Mouse (Mus musculus) heart, embryonic 14.5 days (tissue): ENCODE measurements around the gene Acvrl1. TPM values are rescaled to one million over a fixed set of nuclear protein-coding genes. Genes with fewer than 3 reads are reported as not detected.

ENCODE experiments used
- ATAC-seq: fragments of 200-750 bp; cut with Nextera tagmentation; 2 replicates; pipeline ENCODE4 v1.8.0; 2017; ENCODE audit warnings: low read depth, moderate TSS enrichment; ENCODE audit not compliant: insufficient number of reproducible peaks, insufficient read depth, low FRiP score
- H3K27ac ChIP-seq, 2 experiments: fragments of 200-500 bp in 1 of 2; fragments of 300-500 bp in 1 of 2; sonication (generic) in 1 of 2; replicated peaks in 1 of 2; 2 replicates each; pipeline ENCODE4 v1.5.1; 2012 to 2014; ENCODE audit warnings: low read depth in 2 of 2, low read length in 2 of 2, control low read depth in 1 of 2, mild to moderate bottlenecking in 1 of 2, mixed read lengths in 1 of 2; ENCODE audit not compliant: control insufficient read depth in 1 of 2, insufficient read depth in 1 of 2
- H3K27me3 ChIP-seq: fragments of 300-500 bp; sonication (generic); 2 replicates; pipeline ENCODE4 v1.6.1; 2014; ENCODE audit warnings: mild to moderate bottlenecking, low read length, control low read depth; ENCODE audit not compliant: control insufficient read depth, insufficient read depth
- H3K36me3 ChIP-seq: fragments of 300-500 bp; sonication (generic); 2 replicates; pipeline ENCODE4 v1.6.1; 2014; ENCODE audit warnings: mild to moderate bottlenecking, control low read depth, low read length, mixed read lengths; ENCODE audit not compliant: control insufficient read depth, insufficient read depth
- H3K4me1 ChIP-seq, 2 experiments: fragments of 200-500 bp in 1 of 2; fragments of 300-500 bp in 1 of 2; sonication (generic) in 1 of 2; 2 replicates each; pipeline ENCODE4 v1.6.1; 2012 to 2014; ENCODE audit warnings: low read length in 2 of 2, control low read depth in 1 of 2, mixed read lengths in 1 of 2; ENCODE audit not compliant: control insufficient read depth in 2 of 2, insufficient read depth in 2 of 2
- H3K4me2 ChIP-seq: fragments of 300-500 bp; sonication (generic); 2 replicates; pipeline ENCODE4 v1.6.1; 2014; ENCODE audit warnings: mild to moderate bottlenecking, low read length
- H3K4me3 ChIP-seq, 2 experiments: fragments of 200-500 bp in 1 of 2; fragments of 300-500 bp in 1 of 2; sonication (generic) in 1 of 2; 2 replicates each; pipeline ENCODE4 v1.5.1; 2012 to 2014; ENCODE audit warnings: low read length in 2 of 2, mild to moderate bottlenecking in 2 of 2, control low read depth in 1 of 2, low read depth in 1 of 2, moderate library complexity in 1 of 2; ENCODE audit not compliant: control insufficient read depth in 1 of 2, insufficient read depth in 1 of 2
- H3K9ac ChIP-seq: fragments of 300-500 bp; sonication (generic); 2 replicates; pipeline ENCODE4 v1.6.1; 2014; ENCODE audit warnings: mild to moderate bottlenecking, low read length
- H3K9me3 ChIP-seq: fragments of 300-500 bp; sonication (generic); 2 replicates; pipeline ENCODE4 v1.6.1; 2016; ENCODE audit warnings: low read length, control low read depth; ENCODE audit not compliant: control insufficient read depth
- WGBS: fragments of 180-500 bp; shearing (Covaris S2); extraction: QIAGEN DNeasy Blood & Tissue Kit; methylation state at CpG from one replicate; pipeline ENCODE4 v1.1.7; 2014; 5-methylcytosine and 5-hydroxymethylcytosine counted together
- polyA plus RNA-seq: library from polyadenylated mRNA; unstranded; fragments of >200 nt; fragmentation: Nextera tagmentation; extraction: Ambion mirVana; gene quantifications from 2 replicates; pipeline ENCODE4 v1.2.1, GENCODE M21; 2014

Acvrl1 gene
- polyA plus RNA-seq, 1 experiment from 2014 or later = 5.8 TPM

GRCm38 (mm10) chr15:101180363-101181105 lies 52.2 kb downstream of the Acvrl1 start:
- H3K27ac ChIP-seq = 0 out of 4 replicates have a peak overlapping the region, but pooled peaks of 1 of the 2 experiments have one; percentile 33
- H3K4me3 ChIP-seq = no peak overlapping the region
- peaks cover 26 to 64% of the 10 kb centered on the region in 2 experiments for H3K4me1 ChIP-seq
- no peak for ATAC-seq
- H3K9me3 ChIP-seq = 0 out of 2 replicates have a peak, but pooled peaks cover 3% of the 10 kb centered on the region
- H3K36me3 ChIP-seq = no peaks in the 10 kb centered on the region
- H3K9ac ChIP-seq = no peak overlapping the region
- H3K4me2 ChIP-seq = no peak overlapping the region
- H3K27me3 ChIP-seq = no peaks in the 10 kb centered on the region
- 71% methylated on average over 15 of the region's 15 CpGs for WGBS

GRCm38 (mm10) chr15:101181106-101181466 lies 52.8 kb downstream of the Acvrl1 start:
- H3K4me1 ChIP-seq = peaks cover 23 to 58% of the 10 kb centered on the region in 2 experiments
- peaks cover under 1% of the 10 kb centered on the region; the same call in 1 of the 2 replicates for H3K36me3 ChIP-seq
- H3K9me3 ChIP-seq = 0 out of 2 replicates have a peak, but pooled peaks cover 4% of the 10 kb centered on the region
- H3K9ac ChIP-seq = peak overlapping the region; percentile 30; the same call in 1 of the 2 replicates
- WGBS = 36% methylated on average over 5 of the region's 5 CpGs
- no peak for ATAC-seq
- H3K27me3 ChIP-seq = no peaks in the 10 kb centered on the region
- no peak overlapping the region for H3K4me3 ChIP-seq
- H3K4me2 ChIP-seq = no peak overlapping the region
- peak overlapping the region in 1 of 2 experiments; percentile 33; a peak in 1 of 4 replicates for H3K27ac ChIP-seq

GRCm38 (mm10) chr15:101181500-101181899 lies 53.2 kb downstream of the Acvrl1 start:
- Histone ChIP-seq H3K27me3 (no peaks in the 10 kb centered on the region), H3K36me3 (peaks cover 5% of the 10 kb centered on the region; the same call in 1 of the 2 replicates), H3K9ac (peak overlapping the region; percentile 30; the same call in 1 of the 2 replicates), H3K27ac (peak overlapping the region in 1 of 2 experiments; percentile 33; a peak in 2 of 4 replicates), H3K9me3 (0 out of 2 replicates have a peak, but pooled peaks cover 4% of the 10 kb centered on the region), H3K4me1 (peaks cover 23 to 54% of the 10 kb centered on the region in 2 experiments), H3K4me2 (no peak overlapping the region), H3K4me3 (no peak overlapping the region)
- no peak for ATAC-seq
- 38% methylated on average over 4 of the region's 4 CpGs for WGBS

- no peak overlapping the region for H3K27ac ChIP-seq
- no peak overlapping the region for H3K9ac ChIP-seq
- no peaks in the 10 kb centered on the region for H3K27me3 ChIP-seq
- H3K4me3 ChIP-seq = no peak overlapping the region
- H3K36me3 ChIP-seq = peaks cover 11% of the 10 kb centered on the region
- 0 out of 2 replicates have a peak, but pooled peaks cover 4% of the 10 kb centered on the region for H3K9me3 ChIP-seq
- no peak overlapping the region for H3K4me2 ChIP-seq
- H3K4me1 ChIP-seq = peaks cover 19 to 42% of the 10 kb centered on the region in 2 experiments
- 64% methylated on average over 5 of the region's 5 CpGs for WGBS
- no peak for ATAC-seq
Measured at GRCm38 (mm10) chr15:101182676-101183075, 54.4 kb downstream of the Acvrl1 start.

DNA sequence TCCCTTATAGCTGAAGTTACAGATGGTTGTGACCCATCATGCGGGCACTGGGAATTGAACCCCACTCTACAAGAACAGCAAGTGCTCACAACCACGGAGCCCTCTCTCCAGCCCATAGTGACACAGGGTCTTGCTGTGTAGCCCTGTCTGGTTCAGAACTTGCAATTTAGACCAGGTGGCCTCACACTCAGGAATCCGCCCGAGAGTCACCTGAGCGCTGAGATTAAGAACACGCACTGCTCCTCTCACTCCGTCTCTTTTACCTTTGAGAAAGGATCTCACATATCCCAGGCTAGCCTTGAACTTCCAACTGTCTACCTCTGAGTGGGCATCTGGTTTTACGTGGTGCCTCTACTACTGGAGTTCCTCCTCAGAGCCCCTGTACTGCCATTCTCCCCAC lies 56.0 kb downstream of the Acvrl1 start:
- Histone ChIP-seq H3K36me3 (peaks cover 11% of the 10 kb centered on the region), H3K9me3 (0 out of 2 replicates have a peak, but pooled peaks cover 4% of the 10 kb centered on the region), H3K4me1 (peaks cover 11 to 32% of the 10 kb centered on the region in 2 experiments), H3K27me3 (no peaks in the 10 kb centered on the region), H3K4me3 (no peak overlapping the region), H3K9ac (no peak overlapping the region), H3K27ac (no peak overlapping the region), H3K4me2 (no peak overlapping the region)
- 95% methylated on average over 8 of the region's 8 CpGs for WGBS
- ATAC-seq = no peak

DNA sequence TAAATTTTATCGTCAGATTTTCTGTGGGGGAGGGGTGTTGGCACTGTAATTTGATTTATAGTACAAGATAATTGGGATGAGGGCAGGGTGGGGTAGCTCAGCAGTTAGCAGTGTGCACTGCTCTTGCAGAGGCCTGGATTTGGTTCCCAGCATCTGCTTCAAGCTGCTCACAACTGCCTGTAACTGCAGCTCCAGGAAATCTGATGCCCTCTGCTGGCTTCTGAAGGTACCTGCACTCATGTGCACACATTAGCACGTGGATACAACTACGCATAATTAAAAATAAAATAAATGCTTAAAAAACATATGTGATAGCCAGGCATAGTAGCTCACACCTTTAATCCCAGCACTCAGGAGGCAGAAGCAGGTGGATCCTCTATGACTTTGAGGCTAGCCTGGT lies 57.2 kb downstream of the Acvrl1 start:
- ATAC-seq = no peak
- H3K4me1 ChIP-seq = peaks cover 15 to 37% of the 10 kb centered on the region in 2 experiments
- H3K36me3 ChIP-seq = peaks cover 11% of the 10 kb centered on the region
- H3K4me3 ChIP-seq = no peak overlapping the region
- no peak overlapping the region for H3K4me2 ChIP-seq
- 94% methylated on average over 3 of the region's 3 CpGs for WGBS
- H3K27ac ChIP-seq = no peak overlapping the region
- no peaks in the 10 kb centered on the region for H3K27me3 ChIP-seq
- H3K9me3 ChIP-seq = 0 out of 2 replicates have a peak, but pooled peaks cover 4% of the 10 kb centered on the region
- H3K9ac ChIP-seq = no peak overlapping the region

DNA sequence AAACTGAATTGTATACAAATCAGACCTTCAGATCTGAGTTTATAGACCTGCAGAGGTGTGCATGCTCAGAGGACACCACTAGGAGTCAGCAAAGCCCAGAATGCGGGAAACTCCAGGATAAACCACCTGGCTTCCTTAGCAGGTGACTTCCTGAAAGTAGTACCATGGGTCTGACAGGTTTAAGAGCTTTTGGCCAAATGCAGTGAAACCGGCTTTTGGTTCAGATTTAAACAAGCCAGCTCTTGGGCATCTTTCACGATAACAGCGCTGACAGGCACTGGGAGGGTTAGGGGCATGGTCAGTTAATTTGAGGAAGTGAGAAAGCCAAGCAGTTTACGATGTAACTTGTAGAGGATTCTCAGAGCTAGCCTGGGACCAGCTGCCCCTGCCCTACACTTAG lies 59.6 kb downstream of the Acvrl1 start:
- no peak overlapping the region for H3K4me2 ChIP-seq
- H3K4me1 ChIP-seq = peaks cover 29 to 45% of the 10 kb centered on the region in 2 experiments
- ATAC-seq = no peak
- H3K27ac ChIP-seq = no peak overlapping the region
- H3K36me3 ChIP-seq = peaks cover 11% of the 10 kb centered on the region
- H3K9ac ChIP-seq = no peak overlapping the region
- H3K27me3 ChIP-seq = no peaks in the 10 kb centered on the region
- no peak overlapping the region for H3K4me3 ChIP-seq
- 84% methylated on average over 5 of the region's 5 CpGs for WGBS
- H3K9me3 ChIP-seq = 0 out of 2 replicates have a peak, but pooled peaks cover 4% of the 10 kb centered on the region
